Mouse (Mus musculus) brown adipose tissue, adult 24 weeks (tissue): Measurements from ENCODE around the gene Lrrc8b. TPM values are rescaled to one million over a fixed set of nuclear protein-coding genes. Genes with fewer than 3 reads are reported as not detected.

Source experiments
- H3K27ac ChIP-seq: fragments of 200-500 bp; replicated peaks from 2 replicates; pipeline ENCODE4 v1.5.1; 2012; ENCODE audit warnings: low read depth, mild to moderate bottlenecking, low read length
- H3K4me1 ChIP-seq: fragments of 200-500 bp; 2 replicates; pipeline ENCODE4 v1.6.1; 2012; ENCODE audit warnings: low read length, mixed read lengths; ENCODE audit not compliant: control insufficient read depth, insufficient read depth, insufficient read length
- H3K4me3 ChIP-seq: fragments of 200-500 bp; 2 replicates; pipeline ENCODE4 v1.5.1; 2012; ENCODE audit warnings: low read depth, mild to moderate bottlenecking, low read length, moderate library complexity; ENCODE audit not compliant: insufficient read depth
- polyA plus RNA-seq: library from polyadenylated mRNA; stranded (reverse); fragments of >200 nt; gene quantifications from 2 replicates; pipeline ENCODE4 v1.2.4, GENCODE M21; 2012; ENCODE audit not compliant: missing spikeins, insufficient read depth, insufficient read length

Gene Lrrc8b
- polyA plus RNA-seq: 1.0 and 3.7 TPM in 2 replicates

- Histone ChIP-seq H3K27ac (no peak within 1 kb of the TSS), H3K4me1 (no peaks in the 10 kb centered on the region), H3K4me3 (peak within 1 kb of the TSS; percentile 69)
Measured at GRCm38 (mm10) chr5:105415198-105415791, at the start of gene Lrrc8b. Lrrc8b (plus strand) TSS chr5:105415775.

GRCm38 (mm10) chr5:105381482-105381881 lies 34.1 kb upstream of the Lrrc8b start:
- Histone ChIP-seq H3K27ac (no peak overlapping the region), H3K4me3 (no peak overlapping the region)

GRCm38 (mm10) chr5:105390346-105390745 lies 25.2 kb upstream of the Lrrc8b start:
- Histone ChIP-seq H3K4me3 (no peak overlapping the region), H3K27ac (no peak overlapping the region), H3K4me1 (no peaks in the 10 kb centered on the region)

More at GRCm38 (mm10) chr5:105381482-105381881, 34.1 kb upstream of the Lrrc8b start:
- no peaks in the 10 kb centered on the region for H3K4me1 ChIP-seq

GRCm38 (mm10) chr5:105393731-105394130 lies 21.8 kb upstream of the Lrrc8b start:
- Histone ChIP-seq H3K4me1 (no peaks in the 10 kb centered on the region), H3K27ac (no peak overlapping the region), H3K4me3 (no peak overlapping the region)

- H3K4me3 ChIP-seq: no peak overlapping the region
- no peaks in the 10 kb centered on the region for H3K4me1 ChIP-seq
- no peak overlapping the region for H3K27ac ChIP-seq
Measured at GRCm38 (mm10) chr5:105395188-105395587, 20.4 kb upstream of the Lrrc8b start.

GRCm38 (mm10) chr5:105398966-105399365 lies 16.6 kb upstream of the Lrrc8b start:
- H3K4me3 ChIP-seq: no peak overlapping the region
- H3K4me1 ChIP-seq: no peaks in the 10 kb centered on the region
- no peak overlapping the region for H3K27ac ChIP-seq

- H3K27ac ChIP-seq: no peak overlapping the region
- H3K4me1 ChIP-seq: no peaks in the 10 kb centered on the region
Measured at GRCm38 (mm10) chr5:105399631-105400423, 15.7 kb upstream of the Lrrc8b start.

GRCm38 (mm10) chr5:105400424-105401375 lies 14.9 kb upstream of the Lrrc8b start:
- H3K4me3 ChIP-seq: peak overlapping the region; percentile 17; the same call in 1 of the 2 replicates
- H3K27ac ChIP-seq: no peak overlapping the region
- H3K4me1 ChIP-seq: no peaks in the 10 kb centered on the region

More at GRCm38 (mm10) chr5:105399631-105400423, 15.7 kb upstream of the Lrrc8b start:
- H3K4me3 ChIP-seq: peak overlapping the region; percentile 17; the same call in 1 of the 2 replicates

GRCm38 (mm10) chr5:105401536-105401935 lies 14.0 kb upstream of the Lrrc8b start:
- H3K4me1 ChIP-seq: no peaks in the 10 kb centered on the region
- no peak overlapping the region for H3K4me3 ChIP-seq
- no peak overlapping the region for H3K27ac ChIP-seq

- no peak overlapping the region for H3K27ac ChIP-seq
- H3K4me1 ChIP-seq: no peaks in the 10 kb centered on the region
- no peak overlapping the region for H3K4me3 ChIP-seq
Measured at GRCm38 (mm10) chr5:105404961-105405360, 10.6 kb upstream of the Lrrc8b start.

- H3K4me3 ChIP-seq: no peak overlapping the region
- H3K27ac ChIP-seq: no peak overlapping the region
- H3K4me1 ChIP-seq: no peaks in the 10 kb centered on the region
Measured at GRCm38 (mm10) chr5:105407661-105408060, 7.9 kb upstream of the Lrrc8b start.

- Histone ChIP-seq H3K4me1 (no peaks in the 10 kb centered on the region), H3K4me3 (no peak overlapping the region), H3K27ac (no peak overlapping the region)
Measured at GRCm38 (mm10) chr5:105409092-105409491, 6.5 kb upstream of the Lrrc8b start.

GRCm38 (mm10) chr5:105410521-105411293 lies 4.9 kb upstream of the Lrrc8b start:
- no peak overlapping the region for H3K4me3 ChIP-seq
- no peak overlapping the region for H3K27ac ChIP-seq
- H3K4me1 ChIP-seq: no peaks in the 10 kb centered on the region

- no peak overlapping the region for H3K4me3 ChIP-seq
- H3K27ac ChIP-seq: no peak overlapping the region
- no peaks in the 10 kb centered on the region for H3K4me1 ChIP-seq
Measured at GRCm38 (mm10) chr5:105411294-105411570, 4.3 kb upstream of the Lrrc8b start.
